Mouse (Mus musculus): ENCODE data around the gene Slc30a6.

DNA sequence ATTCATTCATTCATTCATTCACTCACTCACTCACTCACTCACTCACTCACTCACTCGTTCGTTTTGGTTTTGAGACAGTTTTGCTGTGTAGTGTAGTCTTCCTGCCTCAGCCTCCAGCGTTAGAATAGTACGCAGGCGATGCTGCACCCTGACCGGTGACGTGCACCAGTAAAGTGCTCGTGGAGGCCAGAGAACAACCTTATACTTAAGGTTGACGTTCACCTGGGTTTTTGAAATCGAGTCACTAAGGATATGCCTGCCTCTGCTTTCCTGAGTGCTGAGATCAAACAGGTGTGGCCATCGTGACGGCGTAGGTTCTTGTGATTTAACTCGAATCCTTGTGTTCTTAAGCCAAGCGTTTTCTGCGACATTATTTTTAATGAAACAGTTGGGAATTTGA lies 553 bp upstream of the Slc30a6 start:
- no peak for TF ChIP-seq POLR2A (IDR thresholded peaks at IDR 0.05; ENCODE audit: borderline replicate concordance, insufficient read depth, low read length)
- TF ChIP-seq CTCF (IDR thresholded peaks at IDR 0.05; ENCODE audit: borderline replicate concordance, insufficient read depth, low read depth, low read length): no peak
